Mouse (Mus musculus) heart, postnatal 0 days (tissue): ENCODE measurements around the gene Cybrd1. TPM values are rescaled to one million over a fixed set of nuclear protein-coding genes. Genes with fewer than 3 reads are reported as not detected.

ENCODE experiments used
- ATAC-seq: fragments of 200-750 bp; cut with Nextera tagmentation; 2 replicates; pipeline ENCODE4 v1.8.0; 2017; ENCODE audit warnings: low read depth, moderate number of reproducible peaks, moderate library complexity; ENCODE audit not compliant: insufficient read depth
- DNase-seq: peaks from one replicate; pipeline ENCODE4 v3.0.0-alpha.2; 2016; ENCODE audit warnings: low spot score
- H3K27ac ChIP-seq: fragments of 300-500 bp; sonication (generic); 2 replicates; pipeline ENCODE4 v1.5.1; 2014; ENCODE audit warnings: low read depth, mild to moderate bottlenecking
- H3K27me3 ChIP-seq: fragments of 300-500 bp; sonication (generic); 2 replicates; pipeline ENCODE4 v1.6.1; 2014; ENCODE audit warnings: low read length, mixed read lengths; ENCODE audit not compliant: control insufficient read depth, insufficient read depth
- H3K36me3 ChIP-seq: fragments of 300-500 bp; sonication (generic); replicated peaks from 2 replicates; pipeline ENCODE4 v1.6.1; 2014; ENCODE audit warnings: low read length, mixed read lengths; ENCODE audit not compliant: control insufficient read depth, insufficient read depth
- H3K4me1 ChIP-seq: fragments of 300-500 bp; sonication (generic); 2 replicates; pipeline ENCODE4 v1.6.1; 2014; ENCODE audit warnings: antibody characterized with exemption; ENCODE audit not compliant: control insufficient read depth, insufficient read depth
- H3K4me2 ChIP-seq: fragments of 300-500 bp; sonication (generic); 2 replicates; pipeline ENCODE4 v1.6.1; 2014; ENCODE audit warnings: low read depth, mild to moderate bottlenecking, low read length, moderate library complexity
- H3K4me3 ChIP-seq: fragments of 300-500 bp; sonication (generic); 2 replicates; pipeline ENCODE4 v1.5.1; 2014; ENCODE audit warnings: low read depth, low read length
- H3K9ac ChIP-seq: fragments of 300-500 bp; sonication (generic); replicated peaks from 2 replicates; pipeline ENCODE4 v1.6.1; 2014; ENCODE audit warnings: low read depth, low read length, mixed read lengths
- H3K9me3 ChIP-seq: fragments of 300-500 bp; sonication (generic); replicated peaks from 2 replicates; pipeline ENCODE4 v1.6.1; 2016; ENCODE audit warnings: low read length; ENCODE audit not compliant: control insufficient read depth
- CTCF ChIP-seq: IDR thresholded peaks from 2 replicates; pipeline ENCODE4 v1.5.1; 2016; ENCODE audit warnings: antibody characterized with exemption, control low read depth, low read depth
- EP300 ChIP-seq: IDR thresholded peaks from 2 replicates; pipeline ENCODE4 v1.6.1; 2016; ENCODE audit warnings: antibody characterized with exemption, low read depth
- WGBS: fragments of 180-500 bp; shearing (Covaris S2); extraction: QIAGEN DNeasy Blood & Tissue Kit; methylation state at CpG from one replicate; pipeline ENCODE4 v1.1.7; 2014; 5-methylcytosine and 5-hydroxymethylcytosine counted together
- polyA plus RNA-seq: library from polyadenylated mRNA; unstranded; fragments of >200 nt; fragmentation: Nextera tagmentation; extraction: Ambion mirVana; gene quantifications from 2 replicates; pipeline ENCODE4 v1.2.1, GENCODE M21; 2015
- total RNA-seq: library from RNA; depleted of rRNA; stranded (reverse); fragments of >200 nt; gene quantifications from 2 replicates; pipeline ENCODE4 v1.2.3, GENCODE M21; 2014; ENCODE audit warnings: low replicate concordance

Gene Cybrd1
- total and polyA plus RNA-seq, 2 experiments from 2014 or later, result 0.60 to 2.6 TPM

DNA sequence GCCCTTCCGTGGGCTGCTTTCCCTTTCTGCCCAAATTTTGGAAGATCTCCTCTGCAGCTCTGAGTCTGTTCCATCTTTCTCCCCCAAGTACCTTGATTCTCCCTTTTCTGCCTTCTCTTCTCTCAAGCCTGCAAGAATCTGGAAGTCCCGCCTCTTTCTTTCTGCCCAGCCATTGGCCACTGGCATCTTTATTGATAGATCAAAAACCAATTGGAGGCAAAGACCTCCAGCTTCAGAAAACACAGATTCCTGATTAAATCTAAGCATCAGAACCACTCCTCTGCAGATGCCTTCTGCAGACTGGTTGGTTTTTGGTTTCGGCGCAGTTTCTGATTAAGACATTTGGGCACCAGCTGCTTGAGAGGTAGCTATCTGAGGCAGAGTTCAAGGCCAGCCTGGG is 22.9 kb downstream of the Cybrd1 start:
- no peak for TF ChIP-seq CTCF
- TF ChIP-seq EP300, result no peak
- WGBS, result 70% methylated on average over 4 of the region's 4 CpGs
- H3K9me3 ChIP-seq, result no peaks in the 10 kb centered on the region
- ATAC-seq, result no peak
- H3K9ac ChIP-seq, result no peak overlapping the region
- H3K4me2 ChIP-seq, result no peak overlapping the region
- H3K27me3 ChIP-seq, result no peaks in the 10 kb centered on the region
- no peak overlapping the region for H3K4me3 ChIP-seq
- DNase-seq, result no peak
- H3K4me1 ChIP-seq, result no peaks in the 10 kb centered on the region
- H3K36me3 ChIP-seq, result no peaks in the 10 kb centered on the region
- H3K27ac ChIP-seq, result no peak overlapping the region

DNA sequence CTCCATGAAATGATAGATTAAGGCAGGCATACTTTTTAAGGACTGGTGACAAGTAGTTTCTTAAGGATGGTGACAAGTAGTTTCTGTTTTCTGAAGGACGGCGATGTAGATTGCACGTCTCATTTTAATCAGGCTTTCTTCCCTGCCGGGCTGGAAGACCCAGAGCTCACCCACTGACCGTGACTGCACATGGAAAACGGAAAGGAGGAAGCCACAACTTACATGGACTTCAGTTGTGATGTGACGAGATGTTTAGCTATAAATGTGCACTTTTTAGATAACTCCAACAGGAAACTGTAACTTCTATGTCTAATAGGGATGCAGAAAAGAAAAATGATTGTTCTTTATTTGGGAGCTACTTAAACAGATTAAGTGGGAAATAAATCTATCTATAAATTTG is 24.7 kb downstream of the Cybrd1 start:
- TF ChIP-seq EP300, result no peak
- no peak for TF ChIP-seq CTCF
- no peak overlapping the region for H3K27ac ChIP-seq

GRCm38 (mm10) chr2:71145853-71146252 is 28.1 kb downstream of the Cybrd1 start:
- Histone ChIP-seq H3K36me3 (no peaks in the 10 kb centered on the region), H3K27ac (no peak overlapping the region), H3K4me3 (no peak overlapping the region), H3K4me1 (no peaks in the 10 kb centered on the region), H3K9ac (no peak overlapping the region), H3K4me2 (no peak overlapping the region), H3K9me3 (no peaks in the 10 kb centered on the region), H3K27me3 (no peaks in the 10 kb centered on the region)
- DNase-seq, result no peak
- ATAC-seq, result no peak
- TF ChIP-seq CTCF (no peak), EP300 (no peak)
- WGBS, result 73% methylated on average over 4 of the region's 4 CpGs

More for the DNA sequence above, 24.7 kb downstream of the Cybrd1 start:
- H3K4me3 ChIP-seq, result no peak overlapping the region
- no peak for ATAC-seq
- no peak overlapping the region for H3K4me2 ChIP-seq
- DNase-seq, result no peak
- H3K9ac ChIP-seq, result no peak overlapping the region
- no peaks in the 10 kb centered on the region for H3K4me1 ChIP-seq
- H3K27me3 ChIP-seq, result no peaks in the 10 kb centered on the region
- H3K36me3 ChIP-seq, result no peaks in the 10 kb centered on the region
- H3K9me3 ChIP-seq, result no peaks in the 10 kb centered on the region
- WGBS, result 39% methylated on average over 7 of the region's 7 CpGs

- no peak overlapping the region for H3K4me3 ChIP-seq
- H3K4me1 ChIP-seq, result no peaks in the 10 kb centered on the region
- ATAC-seq (no peak), DNase-seq (no peak)
- no peak overlapping the region for H3K27ac ChIP-seq
- TF ChIP-seq CTCF (no peak), EP300 (no peak)
- 14% methylated on average over 3 of the region's 3 CpGs for WGBS
- no peaks in the 10 kb centered on the region for H3K27me3 ChIP-seq
- no peaks in the 10 kb centered on the region for H3K9me3 ChIP-seq
- no peaks in the 10 kb centered on the region for H3K36me3 ChIP-seq
- no peak overlapping the region for H3K4me2 ChIP-seq
- H3K9ac ChIP-seq, result no peak overlapping the region
These were observed 28.5 kb downstream of the Cybrd1 start for GRCm38 (mm10) chr2:71146266-71146665.

DNA sequence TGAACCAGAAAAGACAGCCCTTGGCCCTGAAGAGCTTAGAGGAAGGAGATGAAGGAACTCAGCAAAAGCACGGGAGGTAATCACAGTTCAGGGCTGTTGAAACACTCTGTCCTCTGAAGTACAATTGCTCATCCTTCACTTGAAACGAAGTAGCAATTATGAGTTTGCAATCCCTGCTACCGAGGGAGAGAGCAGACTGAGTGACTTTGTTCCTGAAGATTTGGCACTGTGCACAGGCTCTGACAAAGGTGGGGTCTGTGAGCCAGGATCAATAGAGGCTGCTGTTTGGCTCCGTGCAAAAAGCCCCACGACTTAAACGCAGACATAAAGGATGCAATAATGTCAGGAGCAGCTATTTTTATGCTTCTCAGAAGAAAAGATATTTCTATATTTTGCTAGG is 30.1 kb downstream of the Cybrd1 start:
- no peaks in the 10 kb centered on the region for H3K9me3 ChIP-seq
- H3K4me3 ChIP-seq, result no peak overlapping the region
- no peak overlapping the region for H3K9ac ChIP-seq
- H3K4me1 ChIP-seq, result no peaks in the 10 kb centered on the region
- no peaks in the 10 kb centered on the region for H3K27me3 ChIP-seq
- DNase-seq, result no peak
- WGBS, result 57% methylated on average over 6 of the region's 6 CpGs
- ATAC-seq, result no peak
- no peak overlapping the region for H3K27ac ChIP-seq
- TF ChIP-seq EP300 (no peak), CTCF (no peak)
- H3K36me3 ChIP-seq, result no peaks in the 10 kb centered on the region
- no peak overlapping the region for H3K4me2 ChIP-seq

GRCm38 (mm10) chr2:71152170-71152569 is 34.4 kb downstream of the Cybrd1 start:
- Histone ChIP-seq H3K9me3 (no peaks in the 10 kb centered on the region), H3K27me3 (no peaks in the 10 kb centered on the region; the same call in 1 of the 2 replicates), H3K27ac (no peak overlapping the region), H3K36me3 (no peaks in the 10 kb centered on the region), H3K4me2 (no peak overlapping the region), H3K4me3 (no peak overlapping the region), H3K4me1 (no peaks in the 10 kb centered on the region), H3K9ac (no peak overlapping the region)
- DNase-seq (no peak), ATAC-seq (no peak)
- TF ChIP-seq CTCF (no peak), EP300 (no peak)
- 87% methylated on average over 4 of the region's 4 CpGs for WGBS
